Mouse (Mus musculus) spleen, postnatal 36 days (tissue): Measurements from ENCODE around the gene Prr36.

ENCODE experiments used
- DNase-seq, 2 experiments: peaks; one replicate each; pipeline ENCODE4 v3.0.0; 2022; ENCODE audit warnings: low spot score in 2 of 2, mixed read lengths in 1 of 2

Gene Prr36

DNA sequence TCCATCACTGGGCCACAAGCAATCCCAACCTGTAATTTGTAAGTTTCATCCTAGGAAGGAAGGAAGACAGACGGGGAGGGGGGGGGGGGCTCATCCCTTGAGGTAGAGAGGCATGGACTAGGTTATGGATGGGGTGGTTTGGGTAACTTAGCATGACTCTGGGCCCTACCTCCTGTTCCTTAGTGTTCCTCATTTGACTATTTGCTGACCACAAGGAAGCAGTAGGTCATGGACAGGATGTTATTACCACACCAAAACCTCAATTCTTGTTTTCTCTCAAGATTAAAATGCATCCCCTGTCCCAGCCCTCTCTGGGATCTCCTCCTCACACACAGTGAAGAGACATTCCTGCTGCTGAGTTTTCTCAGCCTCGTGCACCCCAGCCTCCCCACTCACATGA is 15.9 kb downstream of the Prr36 start:
- no peak for DNase-seq

DNA sequence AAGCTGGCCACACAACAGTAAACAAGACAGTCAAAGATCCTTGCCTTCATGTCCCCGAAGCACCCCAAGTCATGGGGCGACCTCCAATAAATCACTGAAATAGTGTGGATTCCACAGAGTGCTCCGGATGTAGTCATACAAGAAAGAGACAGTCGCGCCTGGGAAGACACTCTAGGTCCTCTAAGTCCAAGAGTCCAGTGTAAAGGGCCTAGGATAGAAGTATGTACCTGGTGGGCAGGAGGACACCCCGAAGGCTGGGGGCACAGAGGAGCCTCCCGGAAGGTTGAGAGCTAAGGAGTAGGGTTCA is 23.7 kb downstream of the Prr36 start:
- DNase-seq = no peak

DNA sequence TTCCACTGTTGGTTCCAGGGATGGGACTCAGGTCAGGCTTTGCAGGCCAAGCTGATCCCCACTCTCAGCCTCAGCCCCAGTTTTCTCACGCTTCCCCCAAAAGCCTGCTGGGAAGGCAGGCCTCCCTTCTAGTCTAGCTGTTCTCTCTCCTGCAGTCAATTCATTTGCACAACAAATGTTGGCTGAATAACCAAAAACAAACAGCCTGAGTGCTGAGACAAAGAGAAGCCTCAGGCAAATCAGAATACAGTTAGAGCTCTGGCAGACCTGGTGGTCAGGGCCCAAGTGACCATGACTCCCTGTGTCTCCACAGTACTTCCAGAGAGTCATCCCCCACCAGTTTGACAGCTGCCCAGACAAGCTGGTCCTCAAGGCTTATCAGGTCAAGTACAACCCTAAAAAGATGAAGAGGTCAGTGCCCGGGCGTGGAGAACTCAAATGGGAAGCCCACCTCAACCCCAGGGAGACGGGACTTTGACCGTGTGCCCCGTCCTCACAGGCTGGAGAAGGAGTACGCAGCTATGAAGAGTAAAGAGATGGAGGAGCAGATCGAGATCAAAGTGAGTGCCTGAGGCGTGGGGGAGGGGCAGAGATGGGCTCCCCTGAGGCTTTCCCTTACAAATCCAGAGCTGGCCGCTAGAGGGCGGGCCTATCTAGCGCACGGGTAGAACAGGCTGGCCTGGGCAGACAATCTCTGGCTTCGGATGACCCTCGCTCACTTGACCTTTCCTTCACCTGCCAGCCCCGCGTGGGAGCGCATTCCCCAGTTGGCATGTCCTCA is 24.3 kb downstream of the Prr36 start:
- peak; percentile 66 to 73 for DNase-seq

DNA sequence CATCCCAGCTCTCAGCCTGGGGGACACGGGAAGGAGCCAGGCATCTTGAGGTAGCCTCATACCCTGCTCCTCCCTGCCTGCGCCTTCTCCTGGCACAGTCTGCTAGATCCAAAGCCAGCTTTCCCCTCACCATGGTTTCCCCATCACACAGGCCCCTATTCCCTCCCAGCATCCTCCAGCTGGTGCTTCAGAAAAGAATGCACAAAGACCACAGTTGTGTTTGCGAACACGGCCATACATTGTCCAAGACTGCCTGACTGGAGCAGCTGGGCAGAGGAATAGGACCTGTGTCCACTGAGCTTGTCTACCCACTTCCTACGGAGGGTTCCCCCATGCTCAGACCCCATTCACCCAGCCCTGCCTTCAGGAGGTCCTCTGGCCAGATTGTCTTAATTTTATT is 25.0 kb downstream of the Prr36 start:
- DNase-seq = no peak

DNA sequence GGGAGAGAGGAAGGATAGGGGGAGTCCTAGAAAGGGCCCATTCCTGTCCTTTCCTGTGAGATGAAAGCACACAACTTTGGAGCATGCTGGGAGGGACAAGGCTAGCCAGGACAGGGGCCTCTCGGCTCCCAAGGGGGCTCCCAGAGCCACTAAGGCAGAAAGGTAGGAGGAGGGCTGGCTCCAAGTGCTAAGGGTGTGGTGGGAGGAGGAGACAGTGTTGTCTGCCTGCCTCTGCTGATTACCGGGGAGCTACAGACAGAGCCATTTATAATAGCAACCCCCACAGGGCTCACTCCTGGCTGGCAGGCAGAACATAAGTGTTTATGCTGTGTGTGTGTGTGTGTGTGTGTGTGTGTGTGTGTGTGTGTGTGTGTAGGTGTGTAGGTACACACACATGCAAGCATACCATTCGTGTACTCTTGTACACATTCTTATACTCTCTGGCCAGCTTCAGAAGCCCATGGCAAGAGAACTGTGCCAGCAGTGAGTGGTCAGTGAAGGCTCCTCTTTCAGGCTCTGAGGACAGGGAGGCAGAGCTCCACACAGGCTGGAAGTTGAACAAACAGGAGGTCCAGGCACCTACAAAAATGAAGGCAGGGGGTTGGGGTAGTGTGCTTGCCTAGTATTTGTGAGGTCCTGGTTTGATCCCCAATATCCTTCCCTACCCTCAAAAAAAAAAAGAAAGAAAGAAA is 28.1 kb downstream of the Prr36 start:
- DNase-seq = peak in 1 of 2 experiments; percentile 22

DNA sequence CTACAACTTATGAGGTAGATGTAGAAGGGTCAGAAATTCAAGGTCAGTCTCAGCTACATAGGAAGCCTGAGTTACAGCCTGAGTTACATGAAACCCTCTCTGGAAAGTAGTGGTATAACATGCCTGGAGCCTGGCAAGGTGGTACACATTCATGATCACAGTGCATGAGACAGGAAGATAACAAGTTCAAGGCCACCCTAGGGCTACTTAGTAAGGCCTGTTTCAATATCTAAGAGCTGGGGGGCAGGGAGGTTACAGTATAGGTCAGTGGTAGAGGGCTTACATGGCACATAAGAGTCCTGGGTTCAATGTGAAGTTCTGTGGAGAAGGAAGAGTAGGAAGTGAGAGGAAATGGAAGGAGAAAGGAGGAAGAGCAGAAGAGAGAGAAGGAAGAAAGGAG is 28.7 kb downstream of the Prr36 start:
- no peak for DNase-seq

DNA sequence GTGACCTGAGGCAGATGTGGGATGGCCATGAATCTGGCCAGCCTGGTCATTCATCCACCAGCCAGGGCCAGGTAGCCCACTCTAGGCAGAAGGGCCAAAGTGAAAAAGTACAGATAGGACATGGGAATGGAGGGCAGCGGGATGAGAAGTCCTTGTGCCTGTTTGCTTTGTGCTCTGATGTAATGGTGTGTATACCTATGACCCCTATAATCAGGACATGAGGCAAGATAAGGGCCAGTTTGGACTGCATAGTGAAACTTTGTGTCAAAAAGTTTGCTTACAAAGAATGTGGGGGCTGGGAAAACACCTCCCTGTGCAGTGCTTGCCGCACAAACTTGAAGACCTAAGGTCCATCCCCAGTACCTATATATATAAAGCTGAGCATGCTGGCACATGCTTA is 31.1 kb downstream of the Prr36 start:
- DNase-seq = no peak

DNA sequence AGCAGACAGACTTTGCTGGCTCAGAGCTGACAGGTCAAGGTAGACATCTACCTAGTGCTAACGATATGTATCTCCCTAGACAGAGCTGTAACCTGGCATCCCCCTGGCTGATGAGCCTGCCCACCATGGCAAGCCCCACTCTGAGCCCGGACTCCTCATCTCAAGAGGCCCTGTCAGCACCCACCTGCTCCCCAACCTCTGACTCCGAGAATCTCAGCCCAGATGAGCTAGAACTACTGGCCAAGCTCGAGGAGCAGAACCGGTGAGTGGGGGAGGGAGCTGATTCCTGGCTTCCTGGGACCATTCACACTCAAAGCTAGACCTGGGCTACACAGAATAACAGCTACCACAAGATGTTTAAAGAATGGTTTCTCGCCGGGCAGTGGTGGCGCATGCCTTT is 33.9 kb downstream of the Prr36 start:
- no peak for DNase-seq

DNA sequence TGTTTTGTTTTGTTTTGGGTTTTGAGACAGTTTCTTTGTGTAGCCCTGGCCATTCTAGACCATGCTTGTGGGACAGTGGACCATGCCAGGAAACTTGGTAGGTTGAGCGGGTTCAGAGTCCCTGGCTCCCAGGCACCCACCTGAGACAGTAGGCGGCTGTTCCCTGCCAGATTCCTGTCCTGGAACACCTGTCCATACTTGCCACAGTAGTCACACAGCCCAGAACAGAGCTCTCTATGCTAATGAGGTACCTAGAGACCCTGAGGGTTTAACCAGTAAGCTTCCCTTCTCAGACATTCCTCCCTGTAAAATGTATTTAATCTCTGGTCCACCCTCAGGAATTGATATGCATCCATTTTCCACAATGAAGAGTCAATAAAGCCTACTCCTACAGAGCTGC is 43.2 kb downstream of the Prr36 start:
- no peak for DNase-seq

DNA sequence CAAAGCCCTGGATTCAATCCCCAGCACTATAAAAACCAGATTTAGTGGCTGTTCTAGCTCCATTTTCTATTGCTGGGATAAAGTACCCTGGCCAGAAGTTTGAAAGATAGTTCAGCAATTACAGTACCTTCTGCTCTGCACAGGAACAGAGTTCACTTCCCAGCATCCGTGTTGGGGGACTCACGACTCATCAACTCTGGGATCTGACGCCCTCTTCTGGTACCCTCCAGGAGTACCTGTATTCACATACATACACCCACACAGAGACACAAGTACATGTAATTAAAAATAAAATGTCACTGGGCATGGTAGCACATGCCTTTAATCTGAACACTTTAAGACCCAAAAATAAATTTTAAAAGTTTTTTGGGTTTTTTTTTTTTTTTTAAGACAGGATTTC is 44.8 kb downstream of the Prr36 start:
- DNase-seq = no peak

DNA sequence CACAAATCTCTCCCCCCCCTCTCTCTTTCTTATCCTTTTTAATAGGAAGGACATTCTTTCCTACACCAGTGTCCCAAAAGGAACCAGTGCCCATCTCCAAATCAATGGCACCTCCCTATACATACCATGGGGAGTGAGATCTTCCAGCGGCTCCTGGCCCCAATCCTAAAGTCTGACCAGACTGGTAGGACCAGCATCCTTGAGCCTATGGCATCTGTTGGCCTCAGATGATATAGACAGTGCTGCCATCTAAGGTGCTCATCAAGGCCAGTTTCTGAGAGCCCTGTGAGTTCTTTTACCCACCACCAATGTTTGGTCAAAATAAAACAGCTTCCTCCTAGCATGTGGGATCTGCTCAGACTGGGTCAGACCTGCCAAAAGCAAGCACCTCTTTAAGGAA is 49.3 kb downstream of the Prr36 start:
- DNase-seq = no peak

DNA sequence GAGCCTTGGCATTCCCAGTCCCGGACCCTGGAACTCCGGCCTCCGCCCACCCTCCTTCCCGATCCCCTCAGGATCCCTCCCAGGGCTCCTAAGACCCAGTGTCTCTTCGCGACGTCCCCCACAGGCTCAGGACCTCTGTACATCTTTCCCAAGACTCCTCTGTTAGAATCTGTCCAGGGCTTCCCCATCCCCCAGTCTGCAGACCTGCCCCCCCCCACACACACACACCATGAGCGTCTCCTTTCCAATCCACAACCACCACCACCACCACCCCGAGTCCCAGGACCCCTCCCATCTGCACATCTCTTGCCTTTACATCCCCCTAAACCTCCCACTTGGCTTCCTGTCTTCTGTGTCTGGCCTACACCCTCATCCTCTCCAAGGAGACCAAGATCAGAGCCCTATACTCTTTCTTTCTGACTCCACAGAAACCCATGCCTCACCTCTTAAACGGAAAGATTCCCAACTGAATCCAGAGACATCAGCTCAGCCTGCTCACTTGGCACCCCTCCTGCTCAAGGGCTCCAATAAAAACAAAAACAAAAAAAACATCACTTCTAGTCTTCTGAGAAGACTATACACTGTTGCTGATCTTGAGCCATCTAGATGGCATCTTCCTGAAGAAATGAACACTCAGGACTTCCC is 50.3 kb downstream of the Prr36 start:
- DNase-seq = no peak

DNA sequence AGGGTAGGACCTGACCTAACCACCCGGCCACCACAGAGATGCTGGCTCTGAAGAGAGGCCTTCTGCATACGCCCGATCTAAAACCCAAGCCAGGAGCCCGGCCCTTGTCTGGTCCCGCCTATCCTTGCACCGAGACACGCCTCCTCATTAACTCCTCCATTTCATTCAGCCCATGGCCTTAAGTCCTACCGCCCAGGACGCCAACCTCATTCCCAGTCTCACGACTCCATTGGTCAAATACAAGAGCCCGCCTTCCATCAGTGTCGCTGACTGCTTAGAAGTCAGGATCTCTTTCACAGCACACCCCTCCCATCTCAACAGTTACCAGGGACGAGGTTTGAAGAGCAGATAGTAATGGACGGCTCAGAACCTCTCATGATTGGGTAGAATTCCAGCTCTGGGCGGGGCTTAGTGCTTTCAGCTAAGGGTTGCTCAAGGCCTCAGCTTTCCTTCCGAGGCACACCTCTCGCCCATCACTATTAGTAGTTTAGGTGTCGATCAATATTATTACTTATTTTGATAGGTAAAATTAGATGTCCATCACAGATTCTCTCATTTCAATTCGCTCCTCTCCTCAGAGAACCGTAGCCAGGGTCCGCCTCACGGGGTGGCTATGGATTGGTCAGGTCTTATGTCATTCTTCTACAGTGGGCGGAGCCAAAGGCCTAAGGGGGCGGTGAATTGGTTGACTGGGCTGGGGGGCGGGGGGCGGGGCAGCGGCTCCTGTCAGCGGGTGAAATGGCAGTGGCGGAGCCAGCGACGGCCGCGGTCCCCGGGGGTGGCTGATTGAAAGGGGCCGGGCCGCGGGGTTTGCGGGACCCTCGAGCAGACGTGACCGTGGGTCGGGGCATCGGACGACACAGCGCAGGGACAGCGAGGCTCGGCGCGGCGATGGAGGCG is 51.2 kb downstream of the Prr36 start, which contains the start of gene Evi5l:
Evi5l (plus strand) TSS at position 716 of the 900 bp plus-strand sequence.
- DNase-seq = peak; percentile 97 to 99

DNA sequence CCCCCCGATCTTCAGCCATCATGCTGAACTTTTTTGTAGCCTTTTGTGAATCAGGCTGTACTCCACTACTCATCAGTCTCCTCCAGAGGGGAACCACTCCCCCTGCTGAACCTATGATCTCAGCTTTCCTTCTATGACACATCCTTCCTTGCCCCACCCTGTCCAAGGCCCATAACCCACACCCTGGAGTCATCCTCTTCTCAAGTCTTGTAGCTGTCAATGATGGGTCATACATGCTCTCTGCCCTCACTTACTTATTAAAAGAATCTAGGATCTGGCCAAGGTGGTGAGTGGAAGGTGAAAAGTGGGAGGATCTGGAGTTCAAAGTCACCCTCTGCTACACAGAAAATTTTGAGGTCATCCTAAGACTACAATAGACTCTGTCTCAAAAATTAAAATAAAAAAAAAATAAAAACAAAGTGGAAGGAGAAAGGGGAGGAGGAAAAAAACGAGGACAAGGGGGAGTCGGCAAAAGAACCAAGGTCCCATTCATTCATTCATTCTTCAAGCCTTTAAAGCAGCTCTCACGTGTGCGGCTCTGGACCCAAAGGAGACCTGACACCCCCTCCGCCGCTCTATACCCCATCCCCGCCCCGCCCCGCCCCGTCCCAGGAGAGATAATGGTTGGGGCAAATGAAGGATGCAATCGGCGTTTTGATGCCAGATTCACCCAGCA is 51.9 kb downstream of the Prr36 start:
- DNase-seq = no peak

DNA sequence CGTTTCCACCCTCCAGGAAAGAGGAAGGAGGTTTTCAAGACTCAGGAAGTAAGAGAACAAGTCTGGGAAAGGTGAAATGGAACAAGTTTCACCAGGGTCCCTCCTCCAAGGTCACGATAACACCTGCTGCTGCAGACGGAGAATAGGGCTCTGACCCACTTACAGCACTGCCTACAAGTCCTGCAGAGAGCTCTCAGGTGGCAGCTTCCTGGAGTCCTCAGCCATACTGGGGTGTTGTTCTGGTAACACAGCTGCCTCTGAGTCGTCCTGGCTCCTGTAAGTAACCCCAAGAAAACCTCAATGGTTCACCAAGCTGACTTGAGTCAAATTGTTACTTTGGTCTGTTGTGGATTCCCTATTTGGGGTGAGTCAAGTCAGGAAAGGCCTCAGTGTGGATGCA is 54.5 kb downstream of the Prr36 start:
- DNase-seq = no peak
